Comparison of ENCODE assay signal across 32 mouse cellular contexts in genomic region chr8:45986665-45987064, GRCm38 (mm10). TPM values are rescaled to one million over a fixed set of nuclear protein-coding genes. Genes with fewer than 3 reads are reported as not detected.
DNase-seq lines count a peak whose midpoint lies in the region; ATAC-seq and TF ChIP-seq lines count a peak whose summit lies in the region.
"Had no signal": no experiment of that assay in that cellular context is flagged by ENCODE, and none has a peak within 500 bp of the region (broad histone marks: within the 10 kb centered on the region; RNA-seq: fewer than 3 reads in every experiment).

No protein-coding gene starts in this region.

- no peaks in the 10 kb centered on the region; the same call in 1 of the 2 replicates for H3K79me2 ChIP-seq in CH12.LX (replicated peaks; ENCODE audit: control insufficient read depth, extremely low read depth, insufficient read depth, poor library complexity, severe bottlenecking)

- H3K4me2 ChIP-seq in CH12.LX (ENCODE audit: insufficient read depth, low read depth, poor library complexity, severe bottlenecking): no peak overlapping the region
- no peak overlapping the region for H3K4me2 ChIP-seq in forebrain, embryonic 14.5 days (ENCODE audit: low read length)
- H3K4me2 ChIP-seq: forebrain, embryonic 13.5 days; heart, embryonic 12.5 days; hindbrain, embryonic 14.5 days; liver, embryonic 11.5 days had no signal

- dilution Hi-C loops in CH12.LX (cut with MboI; ENCODE audit: extremely low pct_ligation_motif_present, extremely low pct_unique_long_range_greater_than_20kb, low sequenced_read_pairs): no loop called here

- no peak overlapping the region for H3K9ac ChIP-seq in CH12.LX (ENCODE audit: insufficient read depth, low read depth)
- H3K9ac ChIP-seq in forebrain, embryonic 14.5 days (ENCODE audit: low read length): no peak overlapping the region
- H3K9ac ChIP-seq: forebrain, embryonic 13.5 days; heart, embryonic 12.5 days; hindbrain, embryonic 14.5 days had no signal

- H3K27ac ChIP-seq in CH12.LX (ENCODE audit: insufficient read depth, low read depth): no peak overlapping the region
- peak overlapping the region; percentile 61 for H3K27ac ChIP-seq in limb, embryonic 10.5 days
- H3K27ac ChIP-seq in forebrain, embryonic 14.5 days (ENCODE audit: low read depth, low read length): no peak overlapping the region
- H3K27ac ChIP-seq: forebrain, embryonic 13.5 days; heart, adult 2 months; hindbrain, embryonic 14.5 days had no signal

- TF ChIP-seq EP300 in CH12.LX (IDR thresholded peaks at IDR 0.05; ENCODE audit: low read length): no peak

- no peaks in the 10 kb centered on the region for H3K27me3 ChIP-seq in CH12.LX (replicated peaks)
- H3K27me3 ChIP-seq in limb, embryonic 10.5 days (ENCODE audit: low read depth, poor library complexity, severe bottlenecking): no peaks in the 10 kb centered on the region
- H3K27me3 ChIP-seq in forebrain, embryonic 14.5 days (replicated peaks; ENCODE audit: control insufficient read depth, insufficient read depth, low read length): no peaks in the 10 kb centered on the region
- H3K27me3 ChIP-seq: forebrain, embryonic 13.5 days; heart, embryonic 12.5 days; Patski had no signal

- no peak for TF ChIP-seq POLR2A in CH12.LX (IDR thresholded peaks at IDR 0.05; ENCODE audit: low read depth, low read length)

- no peak for TF ChIP-seq CTCF in CH12.LX (conservative IDR thresholded peaks at IDR 0.05 in 1 of 2, IDR thresholded peaks at IDR 0.05 in 1 of 2; ENCODE audit: low read depth in 2 of 2, low read length in 2 of 2)

- no peak for TF ChIP-seq RAD21 in CH12.LX (IDR thresholded peaks at IDR 0.05; ENCODE audit: low read depth, low read length)

- no peaks in the 10 kb centered on the region for H3K9me3 ChIP-seq in CH12.LX (replicated peaks; ENCODE audit: low read length)
- no peaks in the 10 kb centered on the region for H3K9me3 ChIP-seq in limb, embryonic 10.5 days (replicated peaks)
- no peaks in the 10 kb centered on the region for H3K9me3 ChIP-seq in forebrain, embryonic 14.5 days (replicated peaks; ENCODE audit: control insufficient read depth, low read length)
- H3K9me3 ChIP-seq: forebrain, embryonic 13.5 days; heart, embryonic 12.5 days had no signal

- WGBS in limb, embryonic 10.5 days: 89% methylated on average over 3 of the region's 3 CpGs
- 85% methylated on average over 3 of the region's 3 CpGs for WGBS in forebrain, embryonic 14.5 days

- H3K36me3 ChIP-seq in CH12.LX (replicated peaks in 1 of 2; ENCODE audit: control insufficient read depth in 1 of 2, insufficient read depth in 1 of 2, low read length in 1 of 2): peaks cover 29 to 66% of the 10 kb centered on the region in 2 experiments
- peaks cover 52% of the 10 kb centered on the region for H3K36me3 ChIP-seq in limb, embryonic 10.5 days
- H3K36me3 ChIP-seq in forebrain, embryonic 14.5 days (ENCODE audit: control insufficient read depth, insufficient read depth, low read length): peaks cover 33% of the 10 kb centered on the region

- no peak for ATAC-seq in forebrain, embryonic 14.5 days
- ATAC-seq: forebrain, embryonic 13.5 days; Patski had no signal

- peaks cover 2 to 18% of the 10 kb centered on the region in 2 experiments; a peak in 3 of 4 replicates for H3K4me1 ChIP-seq in CH12.LX (ENCODE audit: control insufficient read depth in 1 of 2, insufficient read depth in 2 of 2)
- peaks cover 7% of the 10 kb centered on the region for H3K4me1 ChIP-seq in limb, embryonic 10.5 days
- H3K4me1 ChIP-seq in forebrain, embryonic 14.5 days (ENCODE audit: control insufficient read depth, insufficient read depth, low read length): no peaks in the 10 kb centered on the region
- H3K4me1 ChIP-seq: forebrain, embryonic 13.5 days; heart, embryonic 12.5 days had no signal

- in situ Hi-C loops in CH12.LX (cut with MboI; ENCODE audit: low pct_ligation_motif_present, low pct_unique_long_range_greater_than_20kb, low sequenced_read_pairs): no loop called here

- peak; percentile 26 for DNase-seq in kidney, postnatal 10 days
- no peak for DNase-seq in kidney, adult 11 months
- no peak for DNase-seq in CH12.LX (ENCODE audit: extremely low read depth)
- DNase-seq in limb, embryonic 10.5 days (ENCODE audit: low spot score): no peak
- no peak for DNase-seq in forebrain, embryonic 14.5 days (ENCODE audit: low spot score)
- DNase-seq in cerebellum, postnatal 25 days: no peak
- DNase-seq in urinary bladder, postnatal 25 days (ENCODE audit: low spot score): no peak
- DNase-seq: adrenal gland, postnatal 25 days; B cell, adult 2 months; cerebellum, adult 18-20 months; cerebellum, postnatal 14 days; heart, adult 2 months; kidney, adult 2 months; kidney, postnatal 4 days; layer of hippocampus, adult 9-11 months; lung, postnatal 14 days; midbrain, embryonic 14.5 days; thymus, postnatal 14 days had no signal

- no peak overlapping the region for H3K4me3 ChIP-seq in CH12.LX (replicated peaks in 1 of 3; ENCODE audit: low read depth in 2 of 3, low read length in 2 of 3, poor library complexity in 1 of 3)
- H3K4me3 ChIP-seq in limb, embryonic 10.5 days: no peak overlapping the region
- no peak overlapping the region for H3K4me3 ChIP-seq in forebrain, embryonic 14.5 days (ENCODE audit: low read depth, low read length)
- H3K4me3 ChIP-seq: forebrain, embryonic 13.5 days; heart, adult 2 months; heart, embryonic 12.5 days had no signal

TF ChIP-seq in CH12.LX, 34 proteins besides CTCF, POLR2A, EP300 and RAD21:
- TF ChIP-seq MAFK (IDR thresholded peaks at IDR 0.05; ENCODE audit: insufficient replicate concordance, low read length): 0 out of 2 replicates have a peak, but pooled peaks have one; percentile 37
- no peak for TF ChIP-seq E2F4 (IDR thresholded peaks at IDR 0.05; ENCODE audit: insufficient replicate concordance, low read depth, low read length)
TF ChIP-seq in CH12.LX: peak in this region for 1.

RNA-seq across cellular contexts. Expression of gene Ufsp2, which starts 11.3 kb away (rescaled TPM):
- total RNA-seq in CH12.LX (2012; rRNA removed) (47.2 and 50.1 TPM in 2 replicates), CH12.LX (2014; rRNA removed) (105 and 110 TPM in 2 replicates)
- 51.2 and 55.1 TPM in 2 replicates for polyA plus RNA-seq in CH12.LX (2012; ENCODE audit: insufficient read length, low read depth)
- 50.4 and 58.8 TPM in 2 replicates for polyA plus RNA-seq in limb, embryonic 10.5 days (2016; fragmentation: Nextera tagmentation; extraction: Ambion mirVana)
- polyA plus RNA-seq in forebrain, embryonic 14.5 days (2014; fragmentation: Nextera tagmentation; extraction: Ambion mirVana): 47.4 and 51.1 TPM in 2 replicates

RNA-seq across cellular contexts. Expression of gene 1700029J07Rik, which starts 11.6 kb away (rescaled TPM):
- total RNA-seq in CH12.LX (2012; rRNA removed): 0.84 and 0.85 TPM in 2 replicates
- 2.1 and 2.3 TPM in 2 replicates for total RNA-seq in CH12.LX (2014; rRNA removed)
- 1.5 and 1.8 TPM in 2 replicates for polyA plus RNA-seq in CH12.LX (2012; ENCODE audit: insufficient read length, low read depth)
- 3.2 TPM in 2 replicates for polyA plus RNA-seq in limb, embryonic 10.5 days (2016; fragmentation: Nextera tagmentation; extraction: Ambion mirVana)
- polyA plus RNA-seq in forebrain, embryonic 14.5 days (2014; fragmentation: Nextera tagmentation; extraction: Ambion mirVana): 1.9 and 3.5 TPM in 2 replicates

RNA-seq across cellular contexts. Expression of gene Lrp2bp, which starts 12.4 kb away (rescaled TPM):
- not detected in 2 replicates for total RNA-seq in CH12.LX (2012; rRNA removed)
- total RNA-seq in CH12.LX (2014; rRNA removed): 0.12 TPM in 1 of 2 replicates, not detected in the other
- polyA plus RNA-seq in CH12.LX (2012; ENCODE audit: insufficient read length, low read depth): 0.43 TPM in 1 of 2 replicates, not detected in the other
- 0.23 and 0.25 TPM in 2 replicates for polyA plus RNA-seq in limb, embryonic 10.5 days (2016; fragmentation: Nextera tagmentation; extraction: Ambion mirVana)
- polyA plus RNA-seq in forebrain, embryonic 14.5 days (2014; fragmentation: Nextera tagmentation; extraction: Ambion mirVana): 0.19 and 0.38 TPM in 2 replicates
- polyA plus RNA-seq: liver, embryonic 16.5 days had no signal

RNA-seq across cellular contexts. Expression of gene Ankrd37, which starts 18.8 kb away (rescaled TPM):
- total RNA-seq in CH12.LX (2012; rRNA removed): 25.7 and 79.0 TPM in 2 replicates
- 142 and 157 TPM in 2 replicates for total RNA-seq in CH12.LX (2014; rRNA removed)
- 12.8 and 17.2 TPM in 2 replicates for polyA plus RNA-seq in CH12.LX (2012; ENCODE audit: insufficient read length, low read depth)
- polyA plus RNA-seq in limb, embryonic 10.5 days (2016; fragmentation: Nextera tagmentation; extraction: Ambion mirVana): 15.0 and 16.6 TPM in 2 replicates
- 18.5 and 26.8 TPM in 2 replicates for polyA plus RNA-seq in forebrain, embryonic 14.5 days (2014; fragmentation: Nextera tagmentation; extraction: Ambion mirVana)
- total RNA-seq: adrenal gland, postnatal 25 days had no signal

RNA-seq across cellular contexts. Expression of gene Ccdc110, which starts 52.2 kb away (rescaled TPM):
- total RNA-seq in CH12.LX (2012; rRNA removed): not detected in 2 replicates
- total RNA-seq in CH12.LX (2014; rRNA removed): not detected in 2 replicates
- not detected in 2 replicates for polyA plus RNA-seq in CH12.LX (2012; ENCODE audit: insufficient read length, low read depth)
- not detected in 2 replicates for polyA plus RNA-seq in limb, embryonic 10.5 days (2016; fragmentation: Nextera tagmentation; extraction: Ambion mirVana)
- polyA plus RNA-seq in forebrain, embryonic 14.5 days (2014; fragmentation: Nextera tagmentation; extraction: Ambion mirVana): 0.17 and 0.27 TPM in 2 replicates
- total RNA-seq: adrenal gland, postnatal 25 days; ES-E14; gastrocnemius, postnatal 4 days; heart, adult 2 months; hematopoietic stem cell, adult 5-6 weeks; monocyte, adult 5-6 weeks had no signal
- polyA plus RNA-seq: heart, adult 2 months; heart, postnatal 0 days; hindbrain, embryonic 14.5 days; kidney, adult 2 months; kidney, embryonic 16.5 days; limb, embryonic 11.5 days; liver, embryonic 11.5 days; liver, embryonic 16.5 days; Patski; urinary bladder, adult 2 months had no signal
